Mouse (Mus musculus): Measurements from ENCODE around the gene Herc1. TPM values are rescaled to one million over a fixed set of nuclear protein-coding genes. Genes with fewer than 3 reads are reported as not detected.
A peak's percentile ranks its signal among the peaks of the same experiment; 100 is the strongest.

The Herc1 gene
- total RNA-seq (2021): 10 to 100 TPM; 38.9 to 47.6 TPM
- long read RNA-seq, experiment 1, partial matches to known transcripts: 6 of 7 reads
- long read RNA-seq, experiment 1, other reads (novel, unspliced or antisense): 1 of 7 reads
- long read RNA-seq, experiment 2, partial matches to known transcripts: 2 of 2 reads
- long read RNA-seq, experiment 2, other reads (novel, unspliced or antisense): 0 of 2 reads

GRCm38 (mm10) chr9:66349860-66350787, at the start of gene Herc1:
Gene Herc1 (plus strand): TSS chr9:66350450.
- peak; percentile 96 to 97 for DNase-seq

GRCm38 (mm10) chr9:66304320-66305090, 45.7 kb upstream of the Herc1 start:
- DNase-seq: no peak

- DNase-seq: peak; percentile 11 to 13
Measured at GRCm38 (mm10) chr9:66305121-66306112, 44.8 kb upstream of the Herc1 start.

- no peak for DNase-seq
Measured at GRCm38 (mm10) chr9:66306414-66306813, 43.8 kb upstream of the Herc1 start.

GRCm38 (mm10) chr9:66307341-66307740, 42.9 kb upstream of the Herc1 start:
- DNase-seq: peak; percentile 70

- no peak for DNase-seq
Measured at GRCm38 (mm10) chr9:66308741-66309140, 41.5 kb upstream of the Herc1 start.

GRCm38 (mm10) chr9:66311458-66311857, 38.8 kb upstream of the Herc1 start:
- DNase-seq: peak; percentile 6 to 20

GRCm38 (mm10) chr9:66316603-66317002, 33.6 kb upstream of the Herc1 start:
- DNase-seq: peak in 1 of 2 experiments; percentile 13

- peak in 1 of 2 experiments; percentile 30 for DNase-seq
Measured at GRCm38 (mm10) chr9:66322010-66322931, 28.0 kb upstream of the Herc1 start.

- no peak for DNase-seq
Measured at GRCm38 (mm10) chr9:66326879-66327278, 23.4 kb upstream of the Herc1 start.

GRCm38 (mm10) chr9:66329474-66329873, 20.8 kb upstream of the Herc1 start:
- DNase-seq: no peak

- peak in 1 of 2 experiments; percentile 2 for DNase-seq
Measured at GRCm38 (mm10) chr9:66330437-66330836, 19.8 kb upstream of the Herc1 start.

GRCm38 (mm10) chr9:66331548-66331947, 18.7 kb upstream of the Herc1 start:
- DNase-seq: no peak

- DNase-seq: no peak
Measured at GRCm38 (mm10) chr9:66332393-66332792, 17.9 kb upstream of the Herc1 start.

GRCm38 (mm10) chr9:66337280-66337679, 13.0 kb upstream of the Herc1 start:
- DNase-seq: no peak

- DNase-seq: peak; percentile 44 to 45
Measured at GRCm38 (mm10) chr9:66338005-66338782, 12.1 kb upstream of the Herc1 start.

- no peak for DNase-seq
Measured at GRCm38 (mm10) chr9:66339714-66340113, 10.5 kb upstream of the Herc1 start.

- DNase-seq: no peak
Measured at GRCm38 (mm10) chr9:66340394-66341094, 9.7 kb upstream of the Herc1 start.

Measured in adrenal gland, postnatal 36 days (tissue).